Mouse (Mus musculus) brain, embryonic 18.5 days (tissue): ENCODE data around the gene BC048679.
"Not testable (repeated sequence)": the region's sequence is repeated elsewhere in the genome, so short reads cannot be mapped to it uniquely, and the experiment has no call there.

Experiments
- DNase-seq: peaks from one replicate; pipeline ENCODE4 v3.0.0-alpha.2; 2012; ENCODE audit warnings: low read depth, low spot score

BC048679 gene

GRCm38 (mm10) chr7:81478261-81478660 lies 19.8 kb downstream of the BC048679 start:
- not testable (repeated sequence) for DNase-seq

- DNase-seq = no peak
These were observed 21.2 kb downstream of the BC048679 start for GRCm38 (mm10) chr7:81476833-81477232.

DNA sequence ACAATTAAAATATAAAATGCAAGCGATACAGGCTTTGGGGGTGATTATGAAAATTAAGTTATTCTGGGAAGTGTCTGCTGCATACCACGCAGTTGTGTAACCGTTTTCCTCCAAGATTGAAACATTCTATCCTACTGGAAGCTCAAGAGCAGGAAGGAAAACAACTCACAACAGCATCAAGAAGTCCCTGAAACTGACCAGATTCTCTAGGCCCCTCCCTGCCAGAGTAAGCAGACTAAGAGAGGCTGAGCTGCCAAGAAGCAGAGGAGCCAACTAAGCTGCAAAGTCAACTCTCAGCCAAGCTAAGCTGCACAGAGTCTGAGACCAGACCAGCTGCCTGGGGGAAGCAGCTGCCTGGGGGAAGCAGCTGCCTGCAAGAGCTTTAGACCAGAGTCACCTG lies 22.9 kb downstream of the BC048679 start:
- no peak for DNase-seq

- no peak for DNase-seq
These were observed 33.1 kb downstream of the BC048679 start for GRCm38 (mm10) chr7:81464906-81465450.

- no peak for DNase-seq
These were observed 34.0 kb downstream of the BC048679 start for GRCm38 (mm10) chr7:81464116-81464515.

GRCm38 (mm10) chr7:81462815-81463214 lies 35.3 kb downstream of the BC048679 start:
- DNase-seq = no peak

DNA sequence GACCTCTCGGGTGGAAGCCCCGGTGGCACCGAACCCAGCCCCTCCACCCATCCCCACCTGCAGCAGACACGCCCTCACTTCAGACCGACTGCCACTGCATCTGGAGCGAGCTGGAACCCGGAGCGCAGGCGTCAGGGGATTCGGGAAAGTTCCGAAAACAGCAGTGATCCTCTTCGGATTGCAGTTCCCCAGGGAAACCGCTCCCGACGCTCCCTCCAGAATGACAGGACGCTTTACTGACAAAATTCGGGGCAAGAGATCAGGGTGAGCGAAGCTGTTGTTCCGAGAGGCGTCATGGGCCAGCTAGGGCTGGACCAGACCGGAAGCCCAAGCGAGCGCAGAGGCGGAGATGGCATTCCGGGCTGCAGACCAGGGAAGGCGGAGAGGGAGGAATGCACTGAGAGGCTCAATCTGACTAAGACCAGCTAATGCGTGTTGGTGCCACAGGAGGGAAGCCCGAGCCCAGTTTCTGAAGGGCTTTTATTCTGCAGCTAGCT lies 42.9 kb downstream of the BC048679 start, which contains the start of gene Cpeb1:
TSS of gene Cpeb1 (minus strand) at position 311 of the 497 bp plus-strand sequence.
- peak; percentile 24 for DNase-seq

DNA sequence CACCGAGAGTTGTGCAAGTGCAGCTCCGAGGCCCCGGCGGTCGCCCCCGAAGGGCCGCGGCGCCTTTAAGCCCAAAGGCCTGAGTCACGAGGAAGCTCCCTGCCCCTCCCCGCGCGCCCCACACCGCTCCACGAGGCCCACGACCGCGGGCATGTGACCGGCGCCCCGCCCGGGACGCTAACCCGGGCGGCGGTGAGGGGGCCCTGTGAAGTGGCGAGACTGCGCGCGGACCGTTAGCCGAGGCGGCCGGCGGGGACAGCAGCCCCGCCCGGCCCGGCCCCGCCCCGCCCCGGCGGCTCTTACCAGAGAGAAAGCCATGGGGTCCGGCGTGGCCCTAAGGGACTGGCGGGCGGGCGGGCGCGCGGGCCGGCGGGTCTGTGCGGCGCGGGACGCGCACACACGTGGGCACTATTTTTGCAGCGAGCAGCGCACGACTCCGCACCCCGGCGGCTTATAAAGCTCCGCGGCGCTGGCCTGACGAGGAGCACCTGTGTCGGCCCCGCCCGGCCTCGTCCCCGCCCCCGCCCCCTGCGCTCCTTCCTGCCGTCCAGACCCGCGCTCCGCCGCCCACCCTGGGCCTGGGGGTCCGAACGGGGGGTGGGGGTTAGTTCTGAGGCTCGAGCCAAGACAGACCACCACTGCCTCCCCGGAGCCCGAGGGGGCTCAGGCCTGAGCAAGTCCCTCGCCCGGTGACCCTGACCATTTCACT lies 43.6 kb downstream of the BC048679 start:
- DNase-seq = no peak

- no peak for DNase-seq
These were observed 44.4 kb downstream of the BC048679 start for GRCm38 (mm10) chr7:81453443-81454274.

- DNase-seq = no peak
These were observed 45.1 kb downstream of the BC048679 start for GRCm38 (mm10) chr7:81452971-81453441.
